Mouse (Mus musculus) kidney, adult 2 months (tissue): ENCODE data around the gene Qrsl1. TPM values are rescaled to one million over a fixed set of nuclear protein-coding genes. Genes with fewer than 3 reads are reported as not detected.

Source experiments
- DNase-seq: peaks from one replicate; pipeline ENCODE4 v3.0.0; 2021
- H3K27ac ChIP-seq: fragments of 200-500 bp; 2 replicates; pipeline ENCODE4 v1.5.1; 2012; ENCODE audit warnings: low read depth, low read length, control low read depth, inconsistent platforms; ENCODE audit not compliant: insufficient read depth
- H3K27me3 ChIP-seq: fragments of 200-500 bp; replicated peaks from 2 replicates; pipeline ENCODE4 v1.6.1; 2012; ENCODE audit warnings: mild to moderate bottlenecking, moderate library complexity, low read length, inconsistent platforms; ENCODE audit not compliant: control insufficient read depth, insufficient read depth
- H3K36me3 ChIP-seq: fragments of 200-500 bp; 2 replicates; pipeline ENCODE4 v1.6.1; 2012; ENCODE audit warnings: mild to moderate bottlenecking, moderate library complexity, low read length, inconsistent platforms; ENCODE audit not compliant: control insufficient read depth, insufficient read depth
- H3K4me1 ChIP-seq: fragments of 200-500 bp; 2 replicates; pipeline ENCODE4 v1.6.1; 2011; ENCODE audit warnings: low read length; ENCODE audit not compliant: control insufficient read depth, insufficient read depth
- H3K4me3 ChIP-seq: fragments of 200-500 bp; 2 replicates; pipeline ENCODE4 v1.5.1; 2011; ENCODE audit warnings: mild to moderate bottlenecking, low read depth, low read length, control low read depth; ENCODE audit not compliant: insufficient read depth
- CTCF ChIP-seq: fragments of 200-500 bp; conservative IDR thresholded peaks from 2 replicates; pipeline ENCODE4 v1.5.1; 2011; ENCODE audit warnings: low read depth, mild to moderate bottlenecking, control low read depth, low read length, moderate library complexity, mixed read lengths; ENCODE audit not compliant: insufficient read depth, insufficient read length
- POLR2A ChIP-seq: fragments of 200-500 bp; IDR thresholded peaks from one replicate; pipeline ENCODE4 v1.6.1; 2011; ENCODE audit warnings: low read depth, low read length, control low read depth
- WGBS: fragments of 180-500 bp; shearing (Covaris S2); methylation state at CpG from one replicate; pipeline ENCODE4 v1.1.7; 2018; 5-methylcytosine and 5-hydroxymethylcytosine counted together
- polyA plus RNA-seq: library from polyadenylated mRNA; depleted of rRNA; stranded (reverse); fragments of >200 nt; gene quantifications from 2 replicates; pipeline ENCODE4 v1.2.3, GENCODE M21; 2012

The Qrsl1 gene
- polyA plus RNA-seq, 1 experiment, result 17.2 TPM

- H3K36me3 ChIP-seq, result no peaks in the 10 kb centered on the region
- H3K4me1 ChIP-seq, result no peaks in the 10 kb centered on the region
- 5% methylated on average over 30 of the region's 30 CpGs for WGBS
- peak overlapping the region; percentile 85 for H3K27ac ChIP-seq
- TF ChIP-seq CTCF (no peak), POLR2A (no peak)
- no peaks in the 10 kb centered on the region for H3K27me3 ChIP-seq
- DNase-seq, result peak; percentile 12
- H3K4me3 ChIP-seq, result peak overlapping the region; percentile 98
These were observed 518 bp downstream of the Qrsl1 start for GRCm38 (mm10) chr10:43900883-43901570.

- no peak for TF ChIP-seq POLR2A
- Histone ChIP-seq H3K4me3 (no peak overlapping the region), H3K36me3 (peaks cover 2% of the 10 kb centered on the region), H3K27ac (no peak overlapping the region), H3K4me1 (0 out of 2 replicates have a peak, but pooled peaks cover 3% of the 10 kb centered on the region), H3K27me3 (no peaks in the 10 kb centered on the region)
- no peak for DNase-seq
- WGBS, result 91% methylated on average over 7 of the region's 7 CpGs
These were observed 3.3 kb downstream of the Qrsl1 start for GRCm38 (mm10) chr10:43898276-43898675.

GRCm38 (mm10) chr10:43896065-43896464 lies 5.5 kb downstream of the Qrsl1 start:
- DNase-seq, result peak; percentile 22
- Histone ChIP-seq H3K4me1 (0 out of 2 replicates have a peak, but pooled peaks cover 3% of the 10 kb centered on the region), H3K27me3 (no peaks in the 10 kb centered on the region), H3K4me3 (no peak overlapping the region), H3K36me3 (peaks cover 2% of the 10 kb centered on the region), H3K27ac (no peak overlapping the region)
- TF ChIP-seq CTCF, result no peak
- no peak for TF ChIP-seq POLR2A
- WGBS, result 53% methylated on average over 8 of the region's 8 CpGs

GRCm38 (mm10) chr10:43892971-43893370 lies 8.6 kb downstream of the Qrsl1 start:
- Histone ChIP-seq H3K27ac (no peak overlapping the region), H3K27me3 (no peaks in the 10 kb centered on the region), H3K4me3 (no peak overlapping the region), H3K36me3 (peaks cover 3% of the 10 kb centered on the region), H3K4me1 (0 out of 2 replicates have a peak, but pooled peaks cover 3% of the 10 kb centered on the region)
- peak; percentile 21 for DNase-seq
- TF ChIP-seq CTCF (no peak), POLR2A (no peak)
- WGBS, result 85% methylated on average over 4 of the region's 4 CpGs

GRCm38 (mm10) chr10:43888976-43889375 lies 12.6 kb downstream of the Qrsl1 start:
- no peak overlapping the region for H3K4me3 ChIP-seq
- DNase-seq, result no peak
- WGBS, result 94% methylated on average over 16 of the region's 16 CpGs
- TF ChIP-seq POLR2A (no peak), CTCF (no peak)
- H3K4me1 ChIP-seq, result no peaks in the 10 kb centered on the region
- H3K27me3 ChIP-seq, result no peaks in the 10 kb centered on the region
- H3K36me3 ChIP-seq, result peaks cover 1% of the 10 kb centered on the region
- no peak overlapping the region for H3K27ac ChIP-seq

GRCm38 (mm10) chr10:43887676-43888075 lies 13.9 kb downstream of the Qrsl1 start:
- Histone ChIP-seq H3K36me3 (peaks cover 1% of the 10 kb centered on the region; the same call in 1 of the 2 replicates), H3K27me3 (no peaks in the 10 kb centered on the region), H3K4me1 (no peaks in the 10 kb centered on the region), H3K4me3 (no peak overlapping the region), H3K27ac (no peak overlapping the region)
- 90% methylated on average over 9 of the region's 9 CpGs for WGBS
- TF ChIP-seq CTCF (no peak), POLR2A (no peak)
- no peak for DNase-seq

GRCm38 (mm10) chr10:43871458-43871857 lies 30.1 kb downstream of the Qrsl1 start:
- H3K27me3 ChIP-seq, result no peaks in the 10 kb centered on the region
- WGBS, result 94% methylated on average over 1 of the region's 1 CpGs
- no peak overlapping the region for H3K4me3 ChIP-seq
- H3K4me1 ChIP-seq, result no peaks in the 10 kb centered on the region
- no peak for TF ChIP-seq POLR2A
- TF ChIP-seq CTCF, result no peak
- DNase-seq, result no peak
- H3K36me3 ChIP-seq, result no peaks in the 10 kb centered on the region
- H3K27ac ChIP-seq, result no peak overlapping the region
